Mouse (Mus musculus) olfactory bulb, adult 2 months (tissue): ENCODE data around the gene Mmachc.

ENCODE experiments used
- CTCF ChIP-seq: fragments of 200-500 bp; IDR thresholded peaks from 2 replicates; pipeline ENCODE4 v1.5.1; 2012; ENCODE audit warnings: low read depth, mild to moderate bottlenecking, low read length, moderate library complexity; ENCODE audit not compliant: insufficient read depth
- POLR2A ChIP-seq: fragments of 200-500 bp; IDR thresholded peaks from 2 replicates; pipeline ENCODE4 v1.6.1; 2012; ENCODE audit warnings: mild to moderate bottlenecking, low read depth, low read length, moderate library complexity; ENCODE audit not compliant: insufficient read depth

DNA sequence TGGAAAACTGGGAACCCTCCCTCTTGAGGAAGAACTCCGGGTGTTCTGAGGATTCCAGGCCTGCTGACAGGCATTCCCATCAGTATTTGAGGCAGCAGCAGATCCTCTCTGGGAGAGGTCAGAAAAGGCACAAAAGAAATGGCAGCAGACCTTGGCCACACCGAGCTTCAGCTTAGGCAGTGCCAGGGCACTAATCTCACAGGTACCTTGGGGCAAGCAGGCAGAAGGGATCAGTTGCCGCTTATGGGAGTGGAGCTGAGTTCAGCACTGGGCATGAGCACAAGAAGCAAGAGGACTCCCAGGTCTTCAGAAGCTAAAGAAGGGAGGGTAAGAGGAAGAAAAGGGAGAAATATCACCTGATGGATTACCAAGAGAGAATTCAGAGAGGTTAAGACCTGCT, 50.2 kb downstream of the Mmachc start:
- TF ChIP-seq POLR2A (no peak), CTCF (no peak)
